Mouse (Mus musculus): ENCODE measurements around the gene Trp53tg5. TPM values are rescaled to one million over a fixed set of nuclear protein-coding genes. Genes with fewer than 3 reads are reported as not detected.

The Trp53tg5 gene
- total and polyA plus RNA-seq, 2 experiments from 2014 or later = not detected

DNA sequence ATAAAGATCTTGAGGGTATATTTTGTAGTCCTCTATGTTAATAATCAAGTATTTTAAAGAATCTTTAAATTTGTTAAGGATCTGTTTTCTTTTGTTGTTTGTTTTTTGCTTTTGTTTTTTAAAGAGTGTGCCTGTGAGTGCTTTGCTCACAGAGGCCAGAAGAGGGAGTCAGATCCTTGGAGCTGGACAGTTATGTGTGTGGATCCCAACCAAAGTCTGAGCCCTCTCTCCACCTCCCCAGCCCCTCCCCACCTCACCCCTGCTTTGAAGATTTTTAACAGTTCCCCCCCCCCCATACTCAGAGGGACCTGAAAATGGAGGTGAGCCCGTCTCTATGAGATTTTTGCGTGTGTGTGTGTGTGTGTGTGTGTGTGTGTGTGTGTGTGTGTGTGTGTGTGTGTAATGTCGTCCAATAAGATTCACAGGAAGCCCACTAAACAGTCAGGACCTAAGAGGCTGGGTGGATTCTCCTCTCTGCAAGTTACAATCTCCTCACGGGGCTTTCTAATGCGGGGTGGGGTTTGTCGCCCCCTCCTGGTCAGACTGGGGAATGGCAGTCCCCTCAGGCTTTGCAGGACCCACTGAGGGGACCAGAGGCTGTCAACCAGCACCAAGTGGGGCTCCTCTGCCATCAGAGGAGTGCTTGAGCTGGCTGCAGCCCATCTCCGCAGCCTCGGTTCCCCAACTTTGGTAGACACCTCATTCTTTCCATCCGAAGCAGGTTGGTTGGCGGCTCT is 44.1 kb upstream of the Trp53tg5 start:
- no peak overlapping the region for H3K4me3 ChIP-seq (ENCODE audit: low read length)
- no peak overlapping the region for H3K9ac ChIP-seq (replicated peaks; ENCODE audit: low read length)
- TF ChIP-seq CTCF (IDR thresholded peaks at IDR 0.05; ENCODE audit: low read depth) = peak; percentile 76
- H3K4me2 ChIP-seq (ENCODE audit: low read depth, low read length) = no peak overlapping the region
- H3K36me3 ChIP-seq (ENCODE audit: insufficient read depth, low read length) = no peaks in the 10 kb centered on the region
- no peaks in the 10 kb centered on the region for H3K9me3 ChIP-seq (ENCODE audit: low read length)
- DNase-seq (ENCODE audit: low spot score) = peak; percentile 44
- H3K27ac ChIP-seq = no peak overlapping the region
- WGBS = 30% methylated on average over 10 of the region's 10 CpGs
- peak; percentile 45; the same call in 1 of the 2 replicates for ATAC-seq
- no peaks in the 10 kb centered on the region for H3K4me1 ChIP-seq (ENCODE audit: insufficient read depth, low read length)
- 0 out of 2 replicates have a peak, but pooled peaks cover 3% of the 10 kb centered on the region for H3K27me3 ChIP-seq (ENCODE audit: insufficient read depth, low read length)

DNA sequence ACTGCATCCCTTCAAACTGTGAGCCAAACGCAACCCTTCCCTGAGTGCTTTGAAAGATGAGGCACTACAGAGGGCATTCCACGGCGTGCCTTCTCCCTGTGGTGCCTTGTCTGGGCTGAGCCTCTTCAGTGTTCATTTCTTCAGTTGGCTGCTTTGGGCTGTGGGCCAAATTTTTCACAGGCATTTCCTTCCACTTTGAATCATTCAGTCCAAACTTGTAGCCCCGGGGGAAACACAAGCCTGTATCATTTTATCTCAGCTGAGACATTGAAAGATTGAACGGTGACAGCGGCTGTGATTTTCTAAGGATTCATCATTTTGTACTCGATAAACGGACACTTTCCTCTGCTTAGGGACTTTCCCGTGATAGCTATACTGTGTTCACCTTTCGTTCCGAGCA is 43.1 kb upstream of the Trp53tg5 start:
- TF ChIP-seq CTCF (IDR thresholded peaks at IDR 0.05; ENCODE audit: low read depth) = no peak
- Histone ChIP-seq H3K36me3 (ENCODE audit: insufficient read depth, low read length) (no peaks in the 10 kb centered on the region), H3K9me3 (ENCODE audit: low read length) (no peaks in the 10 kb centered on the region), H3K27ac (no peak overlapping the region), H3K4me3 (ENCODE audit: low read length) (no peak overlapping the region), H3K4me1 (ENCODE audit: insufficient read depth, low read length) (no peaks in the 10 kb centered on the region), H3K27me3 (ENCODE audit: insufficient read depth, low read length) (0 out of 2 replicates have a peak, but pooled peaks cover 3% of the 10 kb centered on the region), H3K4me2 (ENCODE audit: low read depth, low read length) (no peak overlapping the region), H3K9ac (replicated peaks; ENCODE audit: low read length) (no peak overlapping the region)
- DNase-seq (ENCODE audit: low spot score) = no peak
- 80% methylated on average over 11 of the region's 11 CpGs for WGBS
- no peak for ATAC-seq

DNA sequence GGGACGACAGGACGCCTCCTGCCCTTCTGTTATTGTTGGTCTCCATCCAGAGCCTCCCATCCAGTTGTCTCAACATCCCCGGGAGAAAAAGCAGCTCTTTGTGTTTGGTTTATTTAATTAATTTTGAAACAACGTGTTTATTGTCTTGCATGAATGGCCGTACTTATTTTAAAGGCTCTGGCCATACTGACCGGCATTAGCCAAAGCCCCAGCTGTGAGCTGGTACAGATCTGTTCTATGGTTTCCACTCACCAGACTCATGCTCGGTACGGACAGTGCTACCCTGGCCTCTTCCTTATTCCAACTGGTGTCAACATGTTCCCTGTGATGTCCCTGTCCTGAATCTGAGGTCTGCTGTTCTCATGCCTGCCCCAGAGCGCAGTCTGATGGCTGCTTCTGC is 42.4 kb upstream of the Trp53tg5 start:
- no peaks in the 10 kb centered on the region for H3K9me3 ChIP-seq (ENCODE audit: low read length)
- WGBS = 69% methylated on average over 9 of the region's 9 CpGs
- no peaks in the 10 kb centered on the region for H3K4me1 ChIP-seq (ENCODE audit: insufficient read depth, low read length)
- no peak overlapping the region for H3K9ac ChIP-seq (replicated peaks; ENCODE audit: low read length)
- no peak overlapping the region for H3K4me3 ChIP-seq (ENCODE audit: low read length)
- TF ChIP-seq CTCF (IDR thresholded peaks at IDR 0.05; ENCODE audit: low read depth) = no peak
- H3K27ac ChIP-seq = no peak overlapping the region
- ATAC-seq (no peak), DNase-seq (ENCODE audit: low spot score) (no peak)
- H3K4me2 ChIP-seq (ENCODE audit: low read depth, low read length) = no peak overlapping the region
- H3K36me3 ChIP-seq (ENCODE audit: insufficient read depth, low read length) = no peaks in the 10 kb centered on the region
- H3K27me3 ChIP-seq (ENCODE audit: insufficient read depth, low read length) = 0 out of 2 replicates have a peak, but pooled peaks cover 2% of the 10 kb centered on the region

DNA sequence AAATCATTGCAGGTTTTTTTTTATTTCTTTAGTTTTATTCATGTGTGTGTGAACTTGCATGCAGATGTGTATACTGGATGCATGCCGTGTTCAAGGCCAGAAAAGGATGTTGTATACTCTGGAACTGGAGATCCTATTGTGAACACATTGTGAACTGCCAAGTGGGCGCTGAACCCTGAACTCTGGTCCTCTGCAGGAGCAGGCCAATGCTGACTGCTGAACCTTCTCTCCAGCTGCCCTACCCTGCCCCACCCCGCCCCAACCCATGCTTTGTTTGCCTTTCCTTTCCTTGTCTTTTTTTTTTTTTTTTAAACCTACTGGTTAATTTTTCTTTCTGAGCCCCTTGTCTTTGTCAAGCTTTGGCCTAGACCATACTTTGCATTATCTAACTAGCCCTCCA is 41.4 kb upstream of the Trp53tg5 start:
- no peaks in the 10 kb centered on the region for H3K9me3 ChIP-seq (ENCODE audit: low read length)
- H3K36me3 ChIP-seq (ENCODE audit: insufficient read depth, low read length) = no peaks in the 10 kb centered on the region
- H3K4me3 ChIP-seq (ENCODE audit: low read length) = no peak overlapping the region
- no peak overlapping the region for H3K27ac ChIP-seq
- H3K4me1 ChIP-seq (ENCODE audit: insufficient read depth, low read length) = no peaks in the 10 kb centered on the region
- no peaks in the 10 kb centered on the region for H3K27me3 ChIP-seq (ENCODE audit: insufficient read depth, low read length)
- 72% methylated on average over 3 of the region's 3 CpGs for WGBS
- DNase-seq (ENCODE audit: low spot score) (no peak), ATAC-seq (no peak)
- no peak overlapping the region for H3K9ac ChIP-seq (replicated peaks; ENCODE audit: low read length)
- no peak overlapping the region for H3K4me2 ChIP-seq (ENCODE audit: low read depth, low read length)
- no peak for TF ChIP-seq CTCF (IDR thresholded peaks at IDR 0.05; ENCODE audit: low read depth)

DNA sequence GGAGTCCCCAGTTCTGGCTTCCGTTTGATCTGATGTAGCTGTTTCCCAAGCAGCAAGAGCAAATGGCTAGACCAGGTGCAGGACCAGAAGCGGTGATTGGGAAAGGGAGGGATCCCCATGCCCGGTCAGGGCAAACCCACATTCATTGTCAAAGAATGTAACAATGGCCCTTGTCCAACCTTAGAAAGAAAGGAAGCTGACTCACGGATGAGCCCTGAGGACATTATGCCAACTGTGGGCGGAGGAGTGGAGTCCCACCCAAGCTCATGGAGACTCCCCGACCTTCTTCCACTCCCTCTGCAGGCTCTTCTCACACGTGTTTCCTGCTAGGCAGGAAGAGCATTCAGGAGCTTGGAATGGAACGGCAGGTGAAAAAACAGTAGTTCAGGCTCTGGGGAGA is 39.9 kb upstream of the Trp53tg5 start:
- no peak for DNase-seq (ENCODE audit: low spot score)
- Histone ChIP-seq H3K9me3 (ENCODE audit: low read length) (no peaks in the 10 kb centered on the region), H3K27me3 (ENCODE audit: insufficient read depth, low read length) (no peaks in the 10 kb centered on the region), H3K36me3 (ENCODE audit: insufficient read depth, low read length) (no peaks in the 10 kb centered on the region), H3K9ac (replicated peaks; ENCODE audit: low read length) (no peak overlapping the region), H3K27ac (no peak overlapping the region), H3K4me1 (ENCODE audit: insufficient read depth, low read length) (no peaks in the 10 kb centered on the region), H3K4me3 (ENCODE audit: low read length) (no peak overlapping the region), H3K4me2 (ENCODE audit: low read depth, low read length) (no peak overlapping the region)
- no peak for ATAC-seq
- 73% methylated on average over 8 of the region's 8 CpGs for WGBS
- TF ChIP-seq CTCF (IDR thresholded peaks at IDR 0.05; ENCODE audit: low read depth) = no peak

DNA sequence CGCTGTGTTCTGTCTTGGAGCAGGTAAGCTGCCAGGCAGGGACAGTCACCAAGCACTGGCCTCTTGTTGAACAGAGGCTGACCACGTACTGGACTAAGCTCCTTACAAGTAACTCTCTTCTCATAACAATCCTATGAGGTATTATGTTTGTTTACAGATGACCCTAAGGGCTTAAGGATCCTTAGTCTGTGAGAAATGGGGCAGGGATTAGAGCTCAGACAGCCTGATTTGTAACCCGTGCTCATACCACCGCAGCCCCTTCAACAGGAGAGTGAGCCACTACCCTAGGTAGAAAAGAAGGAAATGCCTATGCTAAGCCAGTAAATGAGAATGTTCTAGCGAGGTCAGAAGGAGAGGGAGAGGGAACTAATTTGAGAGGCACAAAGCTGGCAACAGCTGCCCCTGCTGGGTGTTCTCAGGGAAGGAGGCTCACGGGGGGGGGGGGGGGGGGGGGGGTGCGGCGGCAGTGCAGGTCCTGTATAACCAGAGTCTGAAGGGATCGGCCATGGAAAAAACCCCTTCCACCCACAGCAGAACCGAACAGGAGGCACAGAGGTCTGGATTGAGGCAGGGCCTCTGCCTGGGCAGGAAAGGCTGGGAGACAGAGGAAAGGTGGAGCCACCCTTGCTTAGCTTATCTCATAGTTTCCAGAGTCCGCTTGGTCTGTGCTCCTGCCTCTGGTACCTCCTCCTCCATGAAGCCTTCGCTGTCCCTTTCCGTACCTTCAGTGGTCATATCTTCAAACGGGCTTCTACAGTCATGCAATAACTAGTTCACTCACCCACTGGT is 38.8 kb upstream of the Trp53tg5 start:
- no peak for ATAC-seq

More for the DNA sequence above, 38.8 kb upstream of the Trp53tg5 start:
- H3K27ac ChIP-seq = no peak overlapping the region
- no peaks in the 10 kb centered on the region for H3K9me3 ChIP-seq (ENCODE audit: low read length)
- H3K4me3 ChIP-seq (ENCODE audit: low read length) = no peak overlapping the region
- H3K4me1 ChIP-seq (ENCODE audit: insufficient read depth, low read length) = no peaks in the 10 kb centered on the region
- TF ChIP-seq CTCF (IDR thresholded peaks at IDR 0.05; ENCODE audit: low read depth) = no peak
- WGBS = 76% methylated on average over 11 of the region's 14 CpGs
- no peak overlapping the region for H3K4me2 ChIP-seq (ENCODE audit: low read depth, low read length)
- DNase-seq (ENCODE audit: low spot score) = no peak
- H3K27me3 ChIP-seq (ENCODE audit: insufficient read depth, low read length) = no peaks in the 10 kb centered on the region
- no peaks in the 10 kb centered on the region for H3K36me3 ChIP-seq (ENCODE audit: insufficient read depth, low read length)
- H3K9ac ChIP-seq (replicated peaks; ENCODE audit: low read length) = no peak overlapping the region

All from hindbrain, postnatal 0 days (tissue).